Mouse (Mus musculus): Measurements from ENCODE around the gene Rab24.

GRCm38 (mm10) chr13:55327169-55327568, 5.4 kb upstream of the Rab24 start:
- TF ChIP-seq CTCF (IDR thresholded peaks at IDR 0.05; ENCODE audit: insufficient read depth, low read length) (no peak), POLR2A (IDR thresholded peaks at IDR 0.05; ENCODE audit: borderline replicate concordance, extremely low read depth, low read depth, low read length) (no peak)

Data from lung, adult 2 months (tissue).